Mouse (Mus musculus): ENCODE results near the gene Mbd3.
A peak's percentile ranks its signal among the peaks of the same experiment; 100 is the strongest.

DNA sequence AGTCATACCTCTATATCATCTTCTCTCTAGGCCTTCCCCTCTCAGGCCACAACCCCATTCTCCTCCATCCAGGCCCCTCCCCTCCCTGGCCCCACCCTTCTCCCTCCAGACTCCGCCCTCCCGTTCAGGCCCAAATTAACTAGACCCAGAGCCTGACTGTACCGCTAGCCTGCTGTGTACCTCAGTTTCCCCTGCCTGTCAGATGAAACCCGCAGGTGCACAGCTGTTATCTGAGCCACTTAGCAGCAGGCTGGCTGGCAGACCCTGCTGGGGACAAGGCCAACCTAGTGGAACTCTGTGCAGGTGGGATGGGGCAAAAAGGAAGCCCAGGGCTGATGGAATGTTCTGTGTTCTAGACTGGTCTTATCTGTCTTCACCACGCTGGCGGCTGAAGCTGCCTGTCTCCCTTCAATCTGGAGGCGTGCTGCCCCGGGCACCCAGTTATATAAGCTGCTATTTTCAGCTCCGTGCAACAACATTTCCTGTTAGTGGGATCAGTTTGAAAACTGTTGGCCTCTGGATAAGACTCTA is 55.2 kb downstream of the Mbd3 start:
- no peak for TF ChIP-seq CTCF (IDR thresholded peaks at IDR 0.05; ENCODE audit: low read depth)
- TF ChIP-seq EP300 (IDR thresholded peaks at IDR 0.05; ENCODE audit: low read depth): peak; percentile 76
